Mouse (Mus musculus) CH12.LX (cell line): ENCODE data around the gene Mast3. TPM values are rescaled to one million over a fixed set of nuclear protein-coding genes. Genes with fewer than 3 reads are reported as not detected.

Experiments
- DNase-seq: peaks from one replicate; pipeline ENCODE4 v3.0.0-alpha.2; 2013; ENCODE audit errors: extremely low read depth
- H3K27ac ChIP-seq: 2 replicates; pipeline ENCODE4 v1.5.1; 2012; ENCODE audit warnings: low read depth, mild to moderate bottlenecking, control low read depth, moderate library complexity; ENCODE audit not compliant: insufficient read depth
- H3K27me3 ChIP-seq: replicated peaks from 2 replicates; pipeline ENCODE3; 2012; ENCODE audit warnings: inconsistent platforms
- H3K36me3 ChIP-seq, 2 experiments: replicated peaks in 1 of 2; 2 replicates each; pipeline versions ENCODE3 to v1.6.1; 2012; ENCODE audit warnings: inconsistent platforms in 1 of 2, low read length in 1 of 2, mild to moderate bottlenecking in 1 of 2, mixed read lengths in 1 of 2, moderate library complexity in 1 of 2; ENCODE audit not compliant: control insufficient read depth in 1 of 2, insufficient read depth in 1 of 2
- H3K4me1 ChIP-seq, 2 experiments: 2 replicates each; pipeline ENCODE4 v1.6.1; 2012; ENCODE audit warnings: inconsistent platforms in 1 of 2, moderate library complexity in 1 of 2; ENCODE audit not compliant: insufficient read depth in 2 of 2, control insufficient read depth in 1 of 2
- H3K4me2 ChIP-seq: 2 replicates; pipeline ENCODE4 v1.6.1; 2012; ENCODE audit warnings: low read depth, mild to moderate bottlenecking, control low read depth; ENCODE audit not compliant: poor library complexity, insufficient read depth, severe bottlenecking
- H3K4me3 ChIP-seq, 3 experiments: fragments of 150-350 bp in 1 of 3; sonication (generic) in 1 of 3; replicated peaks in 1 of 3; 2 replicates each; pipeline versions ENCODE3 to v1.5.1; 2011 to 2012; ENCODE audit warnings: low read depth in 2 of 3, low read length in 2 of 3, mild to moderate bottlenecking in 2 of 3, moderate library complexity in 2 of 3, control low read depth in 1 of 3, improper control_type of control experiment in 1 of 3, inconsistent platforms in 1 of 3, mixed read lengths in 1 of 3; ENCODE audit not compliant: poor library complexity in 1 of 3
- H3K79me2 ChIP-seq: replicated peaks from 2 replicates; pipeline ENCODE4 v1.6.1; 2012; ENCODE audit warnings: mild to moderate bottlenecking, moderate library complexity; ENCODE audit not compliant: control insufficient read depth, poor library complexity, insufficient read depth, severe bottlenecking; ENCODE audit errors: extremely low read depth
- H3K9ac ChIP-seq: 2 replicates; pipeline ENCODE4 v1.6.1; 2012; ENCODE audit warnings: low read depth, mild to moderate bottlenecking, control low read depth, moderate library complexity; ENCODE audit not compliant: insufficient read depth
- H3K9me3 ChIP-seq: replicated peaks from 2 replicates; pipeline ENCODE3; 2012; ENCODE audit warnings: low read length, inconsistent platforms, mixed read lengths
- CHD1 ChIP-seq: IDR thresholded peaks from 2 replicates; pipeline ENCODE4 v1.6.1; 2012; ENCODE audit warnings: low read depth, low read length, improper control_type of control experiment, inconsistent platforms
- E2F4 ChIP-seq: IDR thresholded peaks from 2 replicates; pipeline ENCODE4 v1.6.1; 2011; ENCODE audit warnings: low read depth, low read length, improper control_type of control experiment; ENCODE audit not compliant: insufficient replicate concordance
- ETS1 ChIP-seq: conservative IDR thresholded peaks from 2 replicates; pipeline ENCODE4 v1.6.1; 2012; ENCODE audit warnings: low read depth, mild to moderate bottlenecking, inconsistent platforms, low read length, improper control_type of control experiment, moderate library complexity
- GABPA ChIP-seq: IDR thresholded peaks from 2 replicates; pipeline ENCODE4 v1.6.1; 2012; ENCODE audit warnings: low read depth, low read length, improper control_type of control experiment, inconsistent platforms; ENCODE audit not compliant: insufficient replicate concordance
- HCFC1 ChIP-seq: IDR thresholded peaks from 2 replicates; pipeline ENCODE4 v1.6.1; 2012; ENCODE audit warnings: low read depth, mild to moderate bottlenecking, inconsistent platforms, low read length, improper control_type of control experiment
- JUND ChIP-seq: conservative IDR thresholded peaks from 2 replicates; pipeline ENCODE4 v1.6.1; 2011; ENCODE audit warnings: low read depth, low read length, improper control_type of control experiment
- KAT2A ChIP-seq: IDR thresholded peaks from 2 replicates; pipeline ENCODE4 v1.6.1; 2012; ENCODE audit warnings: low read length, improper control_type of control experiment, inconsistent platforms; ENCODE audit not compliant: insufficient replicate concordance
- NRF1 ChIP-seq: IDR thresholded peaks from 2 replicates; pipeline ENCODE4 v1.6.1; 2014; ENCODE audit warnings: low read depth, mild to moderate bottlenecking, inconsistent platforms, low read length, improper control_type of control experiment, moderate library complexity
- POLR2AphosphoS2 ChIP-seq: IDR thresholded peaks from 2 replicates; pipeline ENCODE4 v1.6.1; 2011; ENCODE audit warnings: low read depth, low read length, improper control_type of control experiment
- RCOR1 ChIP-seq: conservative IDR thresholded peaks from 2 replicates; pipeline ENCODE4 v1.6.1; 2012; ENCODE audit warnings: low read depth, mild to moderate bottlenecking, inconsistent platforms, low read length, improper control_type of control experiment
- TCF12 ChIP-seq: IDR thresholded peaks from 2 replicates; pipeline ENCODE4 v1.6.1; 2014; ENCODE audit warnings: low read depth, mild to moderate bottlenecking, inconsistent platforms, low read length, improper control_type of control experiment
- USF1 ChIP-seq: IDR thresholded peaks from 2 replicates; pipeline ENCODE4 v1.6.1; 2014; ENCODE audit warnings: low read depth, mild to moderate bottlenecking, inconsistent platforms, low read length, improper control_type of control experiment
- ZMIZ1 ChIP-seq: IDR thresholded peaks from 2 replicates; pipeline ENCODE4 v1.6.1; 2012; ENCODE audit warnings: low read depth, mild to moderate bottlenecking, inconsistent platforms, low read length, improper control_type of control experiment
- ZNF384 ChIP-seq: IDR thresholded peaks from 2 replicates; pipeline ENCODE4 v1.6.1; 2012; ENCODE audit warnings: low read depth, low read length, improper control_type of control experiment, inconsistent platforms
- dilution Hi-C: fragments of 300-500 bp; cut with MboI; formaldehyde crosslinking; loops from 2 replicates; pipeline ENCODE4 v1.14.3; 2020; ENCODE audit warnings: low sequenced_read_pairs; ENCODE audit not compliant: extremely low pct_unique_long_range_greater_than_20kb, extremely low pct_ligation_motif_present
- in situ Hi-C: fragments of 300-500 bp; cut with MboI; formaldehyde crosslinking; loops from 3 replicates; pipeline ENCODE4 v1.14.3; 2019; ENCODE audit warnings: low sequenced_read_pairs, low pct_ligation_motif_present, low pct_unique_long_range_greater_than_20kb, mixed read lengths
- polyA plus RNA-seq: library from polyadenylated mRNA; unstranded; fragments of >175 nt; gene quantifications from 2 replicates; pipeline ENCODE4 v1.2.1, GENCODE M21; 2012; ENCODE audit warnings: low read depth; ENCODE audit not compliant: insufficient read length
- total RNA-seq, 2 experiments: library from RNA; depleted of rRNA; stranded (reverse); fragments of 300-350 nt in 1 of 2; fragments of >200 nt in 1 of 2; gene quantifications; 2 replicates each; pipeline ENCODE4 v1.2.3; 2012 to 2014

Mast3 gene
- total and polyA plus RNA-seq, 3 experiments, result 7.0 to 23.4 (median 11.6) TPM

DNA sequence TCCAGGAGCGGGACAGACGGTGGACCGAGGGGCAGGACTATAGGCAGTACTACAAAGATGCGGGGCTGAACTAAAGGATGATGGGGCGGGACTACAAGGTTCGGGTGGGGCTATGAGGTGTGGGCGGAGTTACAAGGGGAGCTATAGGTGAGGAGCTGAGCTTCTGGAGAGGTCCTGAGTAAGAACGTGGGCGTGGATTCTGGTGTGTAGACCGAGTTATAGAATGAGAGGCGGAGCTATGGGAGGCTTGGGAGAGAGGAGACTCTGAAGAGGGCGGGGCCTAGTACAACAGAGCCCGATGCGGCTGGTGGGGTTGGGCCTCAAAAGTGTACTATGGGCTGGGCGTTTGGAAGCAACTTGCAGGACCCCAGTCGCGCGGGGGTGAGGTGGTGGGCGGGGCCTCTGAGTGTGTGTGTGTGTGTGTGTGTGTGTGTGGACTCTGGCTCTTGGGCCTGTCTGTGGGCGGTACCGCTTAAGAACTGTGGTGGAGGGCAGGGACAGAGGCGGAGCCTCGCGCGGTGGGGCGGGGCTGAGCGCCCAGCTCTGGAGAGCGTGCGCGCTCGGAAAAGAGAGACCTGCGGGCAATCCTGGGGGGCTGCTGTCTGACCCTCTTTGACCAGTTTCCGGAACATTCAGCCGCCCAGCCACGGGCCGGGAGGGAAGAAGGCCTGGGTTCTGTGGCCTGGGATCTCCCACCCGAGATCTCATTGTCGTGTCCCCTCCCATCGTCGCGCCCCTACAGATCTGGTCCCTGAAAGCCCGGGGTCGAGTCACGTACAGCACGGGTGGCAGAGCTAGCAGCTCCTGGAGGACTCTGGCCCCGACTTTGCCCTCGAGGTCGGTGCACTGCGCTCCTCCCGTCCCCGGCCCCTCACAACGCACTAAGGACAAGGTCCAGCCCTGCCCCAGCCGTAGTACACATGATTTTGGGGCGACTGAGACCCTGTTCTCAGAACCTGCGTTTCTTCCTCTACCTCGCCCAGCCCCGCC, 7.5 kb downstream of the Mast3 start:
- peak overlapping the region; percentile 34 to 45 (median 40) for H3K4me3 ChIP-seq
- H3K4me2 ChIP-seq, result peak overlapping the region; percentile 60
- H3K4me1 ChIP-seq, result peaks cover 13 to 28% of the 10 kb centered on the region in 2 experiments
- dilution Hi-C loops, result no loop called here
- H3K79me2 ChIP-seq, result no peaks in the 10 kb centered on the region
- no peak overlapping the region for H3K27ac ChIP-seq
- H3K36me3 ChIP-seq, result peaks cover 0 to 1% of the 10 kb centered on the region in 2 experiments
- H3K9me3 ChIP-seq, result no peaks in the 10 kb centered on the region
- DNase-seq, result peak; percentile 90
- H3K9ac ChIP-seq, result peak overlapping the region; percentile 11; the same call in 1 of the 2 replicates
- peaks cover 41% of the 10 kb centered on the region for H3K27me3 ChIP-seq
- TF ChIP-seq CHD1, result no peak
- peak; percentile 58; the same call in 1 of the 2 replicates for TF ChIP-seq NRF1
- TF ChIP-seq ZNF384, result no peak
- no peak for TF ChIP-seq ETS1
- TF ChIP-seq JUND, result no peak
- TF ChIP-seq USF1, result no peak
- TF ChIP-seq KAT2A, result no peak
- no peak for TF ChIP-seq RCOR1
- in situ Hi-C loops, result no loop called here

DNA sequence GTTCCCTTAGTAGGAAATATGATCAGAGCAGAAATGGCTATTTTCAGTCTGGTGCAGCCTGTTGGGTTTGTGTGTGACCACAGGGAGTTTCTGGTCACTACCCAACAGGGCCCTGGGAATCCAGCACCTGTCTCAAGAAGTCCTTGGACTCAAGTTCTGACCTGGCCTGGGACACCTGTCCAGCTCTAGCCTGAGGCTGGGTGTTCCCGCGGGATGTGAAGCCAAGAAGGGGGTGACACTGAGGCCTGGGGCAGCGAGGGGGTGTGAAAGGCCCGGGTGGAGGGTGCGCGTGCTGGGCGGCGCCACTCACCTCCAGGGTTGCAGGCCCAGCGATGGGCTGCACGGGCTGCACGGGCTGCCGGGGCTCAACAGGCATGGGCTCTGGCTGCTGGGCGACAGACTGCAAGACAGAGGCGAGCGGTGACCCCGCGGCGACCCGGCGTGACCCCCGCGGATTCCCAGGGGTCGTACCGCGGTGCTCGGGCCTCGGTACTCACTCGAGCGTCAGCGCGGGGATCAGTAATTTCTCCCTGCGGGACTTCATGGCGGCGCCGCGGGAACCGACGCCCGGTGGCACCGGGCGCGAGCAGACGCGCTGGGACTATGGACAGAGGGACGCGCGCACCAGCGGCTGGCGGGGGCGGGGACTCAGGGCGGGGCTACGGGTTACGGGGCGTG, 8.3 kb downstream of the Mast3 start:
- Histone ChIP-seq H3K4me1 (peaks cover 13 to 28% of the 10 kb centered on the region in 2 experiments), H3K9me3 (no peaks in the 10 kb centered on the region), H3K27me3 (peaks cover 39% of the 10 kb centered on the region), H3K4me3 (peak overlapping the region in 1 of 3 experiments; percentile 40), H3K4me2 (peak overlapping the region; percentile 60), H3K9ac (no peak overlapping the region), H3K36me3 (peaks cover 0 to 1% of the 10 kb centered on the region in 2 experiments), H3K79me2 (no peaks in the 10 kb centered on the region), H3K27ac (no peak overlapping the region)
- dilution Hi-C loops (no loop called here), in situ Hi-C loops (no loop called here)
- DNase-seq, result no peak
- TF ChIP-seq GABPA (no peak), TCF12 (no peak), POLR2AphosphoS2 (no peak), E2F4 (no peak), NRF1 (0 out of 2 replicates have a peak, but pooled peaks have one; percentile 17), ETS1 (no peak), ZMIZ1 (no peak), HCFC1 (no peak)
